In genomic region chr3:96173185-96173584, GRCm38 (mm10) we compare ENCODE assay signal across 8 mouse cellular contexts. TPM values are rescaled to one million over a fixed set of nuclear protein-coding genes. Genes with fewer than 3 reads are reported as not detected.
DNase-seq lines count a peak whose midpoint lies in the region; ATAC-seq and TF ChIP-seq lines count a peak whose summit lies in the region.

No protein-coding gene starts in this region.

- no peaks in the 10 kb centered on the region for H3K9me3 ChIP-seq in kidney, embryonic 14.5 days (ENCODE audit: control insufficient read depth, low read length)
- H3K9me3 ChIP-seq in hindbrain, embryonic 14.5 days (ENCODE audit: control insufficient read depth, low read length): no peaks in the 10 kb centered on the region
- H3K9me3 ChIP-seq in midbrain, embryonic 15.5 days: no peaks in the 10 kb centered on the region

- H3K9ac ChIP-seq in kidney, embryonic 14.5 days (ENCODE audit: low read depth, low read length): peak overlapping the region; percentile 94
- peak overlapping the region; percentile 85 for H3K9ac ChIP-seq in hindbrain, embryonic 14.5 days
- H3K9ac ChIP-seq in midbrain, embryonic 15.5 days: peak overlapping the region; percentile 75

- H3K4me1 ChIP-seq in kidney, embryonic 14.5 days (ENCODE audit: control insufficient read depth, insufficient read depth, low read length): peaks cover 6% of the 10 kb centered on the region; the same call in 1 of the 2 replicates
- H3K4me1 ChIP-seq in bone marrow macrophage, adult 2 months (ENCODE audit: control insufficient read depth, insufficient read depth, low read length): peaks cover 39% of the 10 kb centered on the region
- H3K4me1 ChIP-seq in hindbrain, embryonic 14.5 days (replicated peaks; ENCODE audit: control insufficient read depth, insufficient read depth, low read length): peaks cover 24% of the 10 kb centered on the region
- H3K4me1 ChIP-seq in midbrain, embryonic 15.5 days: peaks cover 44% of the 10 kb centered on the region

- peak overlapping the region; percentile 80 for H3K4me2 ChIP-seq in kidney, embryonic 14.5 days (replicated peaks; ENCODE audit: low read depth, low read length)
- peak overlapping the region; percentile 97 for H3K4me2 ChIP-seq in hindbrain, embryonic 14.5 days (replicated peaks)
- peak overlapping the region; percentile 98 for H3K4me2 ChIP-seq in midbrain, embryonic 15.5 days

- H3K27me3 ChIP-seq in kidney, embryonic 14.5 days (ENCODE audit: control insufficient read depth, insufficient read depth, low read length): no peaks in the 10 kb centered on the region
- H3K27me3 ChIP-seq in hindbrain, embryonic 14.5 days (ENCODE audit: control insufficient read depth, insufficient read depth, low read length): no peaks in the 10 kb centered on the region
- H3K27me3 ChIP-seq in midbrain, embryonic 15.5 days (replicated peaks): no peaks in the 10 kb centered on the region

- 40% methylated on average over 7 of the region's 7 CpGs for WGBS in kidney, embryonic 14.5 days
- WGBS in hindbrain, embryonic 14.5 days: 39% methylated on average over 7 of the region's 7 CpGs
- 37% methylated on average over 7 of the region's 7 CpGs for WGBS in midbrain, embryonic 15.5 days

- no peak overlapping the region for H3K27ac ChIP-seq in kidney, embryonic 14.5 days (ENCODE audit: low read depth, low read length)
- H3K27ac ChIP-seq in bone marrow macrophage, adult 2 months (ENCODE audit: insufficient read depth, low read depth, low read length): peak overlapping the region; percentile 46
- H3K27ac ChIP-seq in hindbrain, embryonic 14.5 days: no peak overlapping the region
- no peak overlapping the region for H3K27ac ChIP-seq in midbrain, embryonic 15.5 days

- peaks cover 44% of the 10 kb centered on the region for H3K36me3 ChIP-seq in kidney, embryonic 14.5 days (ENCODE audit: control insufficient read depth, insufficient read depth, low read length)
- peaks cover 45% of the 10 kb centered on the region for H3K36me3 ChIP-seq in hindbrain, embryonic 14.5 days (replicated peaks; ENCODE audit: control insufficient read depth, insufficient read depth)
- H3K36me3 ChIP-seq in midbrain, embryonic 15.5 days (replicated peaks): peaks cover 24% of the 10 kb centered on the region; the same call in 1 of the 2 replicates

- DNase-seq in kidney, postnatal 4 days: no peak
- no peak for DNase-seq in hindbrain, embryonic 14.5 days (ENCODE audit: low spot score)
- DNase-seq in layer of hippocampus, adult 9-10 months (ENCODE audit: low spot score): no peak
- DNase-seq in thymus, postnatal 4 days: no peak
- DNase-seq in ovary, adult 18-20 months (ENCODE audit: low spot score): no peak

- ATAC-seq in kidney, embryonic 14.5 days (ENCODE audit: low FRiP score, low TSS enrichment): no peak
- no peak for ATAC-seq in hindbrain, embryonic 14.5 days (ENCODE audit: low FRiP score)
- ATAC-seq in midbrain, embryonic 15.5 days (replicated peaks): no peak

- TF ChIP-seq POLR2A in bone marrow macrophage, adult 2 months (IDR thresholded peaks at IDR 0.05; ENCODE audit: borderline replicate concordance, low read depth, low read length): no peak

- no peak for TF ChIP-seq CTCF in bone marrow macrophage, adult 2 months (IDR thresholded peaks at IDR 0.05; ENCODE audit: low read depth, low read length)

- peak overlapping the region; percentile 94 for H3K4me3 ChIP-seq in kidney, embryonic 14.5 days (ENCODE audit: low read length)
- H3K4me3 ChIP-seq in bone marrow macrophage, adult 2 months (ENCODE audit: insufficient read depth, low read length): peak overlapping the region; percentile 83
- H3K4me3 ChIP-seq in hindbrain, embryonic 14.5 days (replicated peaks; ENCODE audit: low read length): peak overlapping the region; percentile 74
- peak overlapping the region; percentile 91 for H3K4me3 ChIP-seq in midbrain, embryonic 15.5 days

RNA-seq across cellular contexts. Expression of gene Sf3b4, which starts 1.1 kb away (rescaled TPM):
- polyA plus RNA-seq in kidney, embryonic 14.5 days (2014; fragmentation: Nextera tagmentation; extraction: Ambion mirVana): 220 and 235 TPM in 2 replicates
- 53.7 and 62.7 TPM in 2 replicates for polyA plus RNA-seq in bone marrow macrophage, adult 2 months (2012; ENCODE audit: insufficient read depth, insufficient read length, missing spikeins)
- polyA plus RNA-seq in hindbrain, embryonic 14.5 days (2014; fragmentation: Nextera tagmentation; extraction: Ambion mirVana): 135 and 151 TPM in 2 replicates
- 138 and 147 TPM in 2 replicates for polyA plus RNA-seq in midbrain, embryonic 15.5 days (2015; fragmentation: Nextera tagmentation; extraction: Ambion mirVana)

RNA-seq across cellular contexts. Expression of gene Sv2a, which starts 7.8 kb away (rescaled TPM):
- 2.2 and 3.3 TPM in 2 replicates for polyA plus RNA-seq in kidney, embryonic 14.5 days (2014; fragmentation: Nextera tagmentation; extraction: Ambion mirVana)
- polyA plus RNA-seq in bone marrow macrophage, adult 2 months (2012; ENCODE audit: insufficient read depth, insufficient read length, missing spikeins): 0.64 and 0.92 TPM in 2 replicates
- polyA plus RNA-seq in hindbrain, embryonic 14.5 days (2014; fragmentation: Nextera tagmentation; extraction: Ambion mirVana): 95.7 and 111 TPM in 2 replicates
- 140 and 142 TPM in 2 replicates for polyA plus RNA-seq in midbrain, embryonic 15.5 days (2015; fragmentation: Nextera tagmentation; extraction: Ambion mirVana)

RNA-seq across cellular contexts. Expression of gene Mtmr11, which starts 11.4 kb away (rescaled TPM):
- 14.0 and 22.6 TPM in 2 replicates for polyA plus RNA-seq in kidney, embryonic 14.5 days (2014; fragmentation: Nextera tagmentation; extraction: Ambion mirVana)
- 12.6 and 14.4 TPM in 2 replicates for polyA plus RNA-seq in bone marrow macrophage, adult 2 months (2012; ENCODE audit: insufficient read depth, insufficient read length, missing spikeins)
- 10.1 and 11.6 TPM in 2 replicates for polyA plus RNA-seq in hindbrain, embryonic 14.5 days (2014; fragmentation: Nextera tagmentation; extraction: Ambion mirVana)
- polyA plus RNA-seq in midbrain, embryonic 15.5 days (2015; fragmentation: Nextera tagmentation; extraction: Ambion mirVana): 8.3 and 14.1 TPM in 2 replicates

RNA-seq across cellular contexts. Expression of gene Bola1, which starts 46.3 kb away (rescaled TPM):
- polyA plus RNA-seq in kidney, embryonic 14.5 days (2014; fragmentation: Nextera tagmentation; extraction: Ambion mirVana): 65.0 and 70.9 TPM in 2 replicates
- polyA plus RNA-seq in bone marrow macrophage, adult 2 months (2012; ENCODE audit: insufficient read depth, insufficient read length, missing spikeins): 14.1 and 19.0 TPM in 2 replicates
- 57.0 and 72.4 TPM in 2 replicates for polyA plus RNA-seq in hindbrain, embryonic 14.5 days (2014; fragmentation: Nextera tagmentation; extraction: Ambion mirVana)
- 51.0 and 59.9 TPM in 2 replicates for polyA plus RNA-seq in midbrain, embryonic 15.5 days (2015; fragmentation: Nextera tagmentation; extraction: Ambion mirVana)

RNA-seq across cellular contexts. Expression of gene Hist2h2ab, which starts 46.5 kb away (rescaled TPM):
- polyA plus RNA-seq in kidney, embryonic 14.5 days (2014; fragmentation: Nextera tagmentation; extraction: Ambion mirVana): 2.2 and 2.4 TPM in 2 replicates
- polyA plus RNA-seq in bone marrow macrophage, adult 2 months (2012; ENCODE audit: insufficient read depth, insufficient read length, missing spikeins): not detected in 2 replicates
- polyA plus RNA-seq in hindbrain, embryonic 14.5 days (2014; fragmentation: Nextera tagmentation; extraction: Ambion mirVana): 0.55 TPM in 1 of 2 replicates, not detected in the other
- 0.92 TPM in 1 of 2 replicates, not detected in the other for polyA plus RNA-seq in midbrain, embryonic 15.5 days (2015; fragmentation: Nextera tagmentation; extraction: Ambion mirVana)

Comparison
In these comparisons a context has a peak if more than half of its experiments do, and no peak if none do; other contexts are left out.
1. RNA of gene Sv2a, which starts 7.8 kb away (polyA plus RNA-seq): 140 to 142 TPM in midbrain, embryonic 15.5 days and 95.7 to 111 TPM in hindbrain, embryonic 14.5 days; 2.2 to 3.3 TPM in kidney, embryonic 14.5 days and 0.64 to 0.92 TPM in bone marrow macrophage, adult 2 months; every median in the first group is over 10 times any median in the second.
2. Peak in every context shown above with its lines, with median percentiles within 50 percentile points of each other: H3K4me2 ChIP-seq, H3K4me3 ChIP-seq and H3K9ac ChIP-seq.